Mouse (Mus musculus): ENCODE measurements around the gene Hspa12b. TPM values are rescaled to one million over a fixed set of nuclear protein-coding genes. Genes with fewer than 3 reads are reported as not detected.

Hspa12b gene
- polyA plus RNA-seq, 1 experiment, result 8.6 TPM

GRCm38 (mm10) chr2:131145121-131145520 is 18.0 kb downstream of the Hspa12b start:
- no peak overlapping the region for H3K4me3 ChIP-seq (ENCODE audit: insufficient read depth, low read length)
- TF ChIP-seq POLR2A (IDR thresholded peaks at IDR 0.05; ENCODE audit: low read depth, low read length) (no peak), CTCF (IDR thresholded peaks at IDR 0.05; ENCODE audit: borderline replicate concordance, insufficient read depth, low read length) (no peak)
- H3K27ac ChIP-seq (ENCODE audit: insufficient read depth, low read length), result no peak overlapping the region
- H3K4me1 ChIP-seq (ENCODE audit: control insufficient read depth, insufficient read depth, low read length), result no peaks in the 10 kb centered on the region

- H3K4me1 ChIP-seq (ENCODE audit: control insufficient read depth, insufficient read depth, low read length), result no peaks in the 10 kb centered on the region
- TF ChIP-seq POLR2A (IDR thresholded peaks at IDR 0.05; ENCODE audit: low read depth, low read length) (no peak), CTCF (IDR thresholded peaks at IDR 0.05; ENCODE audit: borderline replicate concordance, insufficient read depth, low read length) (no peak)
- no peak overlapping the region for H3K4me3 ChIP-seq (ENCODE audit: insufficient read depth, low read length)
- no peak overlapping the region for H3K27ac ChIP-seq (ENCODE audit: insufficient read depth, low read length)
These were observed 18.5 kb downstream of the Hspa12b start for GRCm38 (mm10) chr2:131145536-131145935.

- Histone ChIP-seq H3K27ac (ENCODE audit: insufficient read depth, low read length) (no peak overlapping the region), H3K4me3 (ENCODE audit: insufficient read depth, low read length) (no peak overlapping the region), H3K4me1 (ENCODE audit: control insufficient read depth, insufficient read depth, low read length) (no peaks in the 10 kb centered on the region)
- no peak for TF ChIP-seq CTCF (IDR thresholded peaks at IDR 0.05; ENCODE audit: borderline replicate concordance, insufficient read depth, low read length)
- TF ChIP-seq POLR2A (IDR thresholded peaks at IDR 0.05; ENCODE audit: low read depth, low read length), result no peak
These were observed 19.3 kb downstream of the Hspa12b start for GRCm38 (mm10) chr2:131146193-131147042.

GRCm38 (mm10) chr2:131147043-131147365 is 19.9 kb downstream of the Hspa12b start:
- no peak overlapping the region for H3K27ac ChIP-seq (ENCODE audit: insufficient read depth, low read length)
- TF ChIP-seq CTCF (IDR thresholded peaks at IDR 0.05; ENCODE audit: borderline replicate concordance, insufficient read depth, low read length) (no peak), POLR2A (IDR thresholded peaks at IDR 0.05; ENCODE audit: low read depth, low read length) (no peak)

GRCm38 (mm10) chr2:131148353-131149253 is 21.5 kb downstream of the Hspa12b start:
- Histone ChIP-seq H3K4me3 (ENCODE audit: insufficient read depth, low read length) (no peak overlapping the region), H3K27ac (ENCODE audit: insufficient read depth, low read length) (no peak overlapping the region), H3K4me1 (ENCODE audit: control insufficient read depth, insufficient read depth, low read length) (no peaks in the 10 kb centered on the region)
- TF ChIP-seq POLR2A (IDR thresholded peaks at IDR 0.05; ENCODE audit: low read depth, low read length), result no peak
- TF ChIP-seq CTCF (IDR thresholded peaks at IDR 0.05; ENCODE audit: borderline replicate concordance, insufficient read depth, low read length), result no peak

More at GRCm38 (mm10) chr2:131147043-131147365, 19.9 kb downstream of the Hspa12b start:
- Histone ChIP-seq H3K4me3 (ENCODE audit: insufficient read depth, low read length) (no peak overlapping the region), H3K4me1 (ENCODE audit: control insufficient read depth, insufficient read depth, low read length) (no peaks in the 10 kb centered on the region)

GRCm38 (mm10) chr2:131149254-131149578 is 22.1 kb downstream of the Hspa12b start:
- TF ChIP-seq POLR2A (IDR thresholded peaks at IDR 0.05; ENCODE audit: low read depth, low read length) (no peak), CTCF (IDR thresholded peaks at IDR 0.05; ENCODE audit: borderline replicate concordance, insufficient read depth, low read length) (no peak)
- no peaks in the 10 kb centered on the region for H3K4me1 ChIP-seq (ENCODE audit: control insufficient read depth, insufficient read depth, low read length)
- no peak overlapping the region for H3K27ac ChIP-seq (ENCODE audit: insufficient read depth, low read length)
- no peak overlapping the region for H3K4me3 ChIP-seq (ENCODE audit: insufficient read depth, low read length)

GRCm38 (mm10) chr2:131152166-131152730 is 25.2 kb downstream of the Hspa12b start:
- TF ChIP-seq CTCF (IDR thresholded peaks at IDR 0.05; ENCODE audit: borderline replicate concordance, insufficient read depth, low read length) (no peak), POLR2A (IDR thresholded peaks at IDR 0.05; ENCODE audit: low read depth, low read length) (no peak)
- no peak overlapping the region for H3K27ac ChIP-seq (ENCODE audit: insufficient read depth, low read length)
- H3K4me1 ChIP-seq (ENCODE audit: control insufficient read depth, insufficient read depth, low read length), result no peaks in the 10 kb centered on the region
- H3K4me3 ChIP-seq (ENCODE audit: insufficient read depth, low read length), result no peak overlapping the region

GRCm38 (mm10) chr2:131154036-131154435 is 27.0 kb downstream of the Hspa12b start:
- Histone ChIP-seq H3K4me3 (ENCODE audit: insufficient read depth, low read length) (no peak overlapping the region), H3K27ac (ENCODE audit: insufficient read depth, low read length) (no peak overlapping the region), H3K4me1 (ENCODE audit: control insufficient read depth, insufficient read depth, low read length) (peaks cover 3% of the 10 kb centered on the region; the same call in 1 of the 2 replicates)
- TF ChIP-seq POLR2A (IDR thresholded peaks at IDR 0.05; ENCODE audit: low read depth, low read length) (no peak), CTCF (IDR thresholded peaks at IDR 0.05; ENCODE audit: borderline replicate concordance, insufficient read depth, low read length) (no peak)

GRCm38 (mm10) chr2:131156987-131157386 is 29.9 kb downstream of the Hspa12b start:
- Histone ChIP-seq H3K4me3 (ENCODE audit: insufficient read depth, low read length) (no peak overlapping the region), H3K27ac (ENCODE audit: insufficient read depth, low read length) (no peak overlapping the region), H3K4me1 (ENCODE audit: control insufficient read depth, insufficient read depth, low read length) (peaks cover 3% of the 10 kb centered on the region; the same call in 1 of the 2 replicates)
- TF ChIP-seq POLR2A (IDR thresholded peaks at IDR 0.05; ENCODE audit: low read depth, low read length) (no peak), CTCF (IDR thresholded peaks at IDR 0.05; ENCODE audit: borderline replicate concordance, insufficient read depth, low read length) (no peak)
